Mouse (Mus musculus) MEL (cell line): Measurements from ENCODE around the gene Apc2.

Experiments
- CHD2 ChIP-seq: IDR thresholded peaks from 2 replicates; pipeline ENCODE4 v1.6.1; 2011; ENCODE audit warnings: low read length, improper control_type of control experiment
- CTCF ChIP-seq, 3 experiments: IDR thresholded peaks in 2 of 3; conservative IDR thresholded peaks in 1 of 3; 2 replicates each; pipeline ENCODE4 v1.5.1; 2011 to 2012; ENCODE audit warnings: low read length in 3 of 3, low read depth in 2 of 3, mild to moderate bottlenecking in 2 of 3, improper control_type of control experiment in 1 of 3, inconsistent platforms in 1 of 3, mixed read lengths in 1 of 3, moderate library complexity in 1 of 3; ENCODE audit not compliant: control insufficient read depth in 1 of 3, insufficient read depth in 1 of 3, poor library complexity in 1 of 3, severe bottlenecking in 1 of 3
- E2F4 ChIP-seq: IDR thresholded peaks from 2 replicates; pipeline ENCODE4 v1.6.1; 2011; ENCODE audit warnings: low read depth, low read length, improper control_type of control experiment, borderline replicate concordance
- EP300 ChIP-seq, 2 experiments: IDR thresholded peaks; 2 replicates each; pipeline ENCODE4 v1.6.1; 2011; ENCODE audit warnings: improper control_type of control experiment in 2 of 2, low read length in 2 of 2, low read depth in 1 of 2, mild to moderate bottlenecking in 1 of 2
- ETS1 ChIP-seq: IDR thresholded peaks from 2 replicates; pipeline ENCODE4 v1.6.1; 2012; ENCODE audit warnings: low read depth, mild to moderate bottlenecking, inconsistent platforms, low read length, improper control_type of control experiment, moderate library complexity
- GABPA ChIP-seq: IDR thresholded peaks from 2 replicates; pipeline ENCODE4 v1.6.1; 2012; ENCODE audit warnings: low read depth, mild to moderate bottlenecking, inconsistent platforms, low read length, improper control_type of control experiment, moderate library complexity
- MAFK ChIP-seq: IDR thresholded peaks from 2 replicates; pipeline ENCODE4 v1.6.1; 2011; ENCODE audit warnings: low read depth, mild to moderate bottlenecking, low read length, improper control_type of control experiment, borderline replicate concordance
- MAZ ChIP-seq: IDR thresholded peaks from 2 replicates; pipeline ENCODE4 v1.6.1; 2012; ENCODE audit warnings: low read depth, mild to moderate bottlenecking, inconsistent platforms, low read length, improper control_type of control experiment
- MEF2A ChIP-seq: IDR thresholded peaks from 2 replicates; pipeline ENCODE4 v1.6.1; 2014; ENCODE audit warnings: low read depth, mild to moderate bottlenecking, inconsistent platforms, low read length, improper control_type of control experiment; ENCODE audit not compliant: poor library complexity, insufficient replicate concordance, severe bottlenecking; ENCODE audit errors: extremely low read depth
- MYC ChIP-seq: IDR thresholded peaks from 2 replicates; pipeline ENCODE4 v1.6.1; 2011; ENCODE audit warnings: low read depth, mild to moderate bottlenecking, low read length, improper control_type of control experiment, moderate library complexity
- POLR2A ChIP-seq, 2 experiments: IDR thresholded peaks; 2 replicates each; pipeline ENCODE4 v1.6.1; 2011 to 2012; ENCODE audit warnings: low read length in 2 of 2, mild to moderate bottlenecking in 2 of 2, control low read depth in 1 of 2, improper control_type of control experiment in 1 of 2, low read depth in 1 of 2, moderate library complexity in 1 of 2; ENCODE audit not compliant: control insufficient read depth in 1 of 2, insufficient read depth in 1 of 2, poor library complexity in 1 of 2
- TCF12 ChIP-seq: IDR thresholded peaks from 2 replicates; pipeline ENCODE4 v1.6.1; 2014; ENCODE audit warnings: low read depth, mild to moderate bottlenecking, inconsistent platforms, low read length, improper control_type of control experiment, moderate library complexity
- ZC3H11A ChIP-seq: IDR thresholded peaks from 2 replicates; pipeline ENCODE4 v1.6.1; 2012; ENCODE audit warnings: low read depth, mild to moderate bottlenecking, inconsistent platforms, low read length, improper control_type of control experiment

DNA sequence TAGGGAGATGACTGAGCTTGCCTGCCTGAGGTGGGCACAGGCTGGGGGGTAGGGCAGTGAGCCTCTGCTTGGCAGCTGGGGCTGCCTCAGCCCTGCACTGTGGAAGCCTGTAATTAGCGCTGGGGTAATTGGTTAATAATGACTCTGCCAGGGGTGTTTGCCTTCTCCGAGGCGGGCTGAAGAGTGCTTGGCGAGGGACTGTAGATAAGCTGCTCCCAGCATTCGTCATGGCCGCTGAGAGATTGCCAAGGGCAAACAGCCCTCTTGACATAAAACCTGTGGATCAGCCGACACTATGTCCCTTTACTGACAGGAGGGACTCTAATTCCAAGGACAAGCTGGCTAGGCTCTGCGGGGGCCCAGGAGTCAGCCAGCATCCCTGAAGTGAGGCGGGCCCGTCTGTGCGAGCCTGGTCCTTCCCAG is 20.6 kb downstream of the Apc2 start:
- TF ChIP-seq MAZ (no peak), CTCF (IDR thresholded peaks at IDR 0.05 in 2 of 3, conservative IDR thresholded peaks at IDR 0.05 in 1 of 3; ENCODE audit: control insufficient read depth in 1 of 3, insufficient read depth in 1 of 3, low read depth in 2 of 3, low read length in 3 of 3, poor library complexity in 1 of 3, severe bottlenecking in 1 of 3) (no peak), POLR2A (IDR thresholded peaks at IDR 0.05; ENCODE audit: control insufficient read depth in 1 of 2, insufficient read depth in 1 of 2, low read depth in 1 of 2, low read length in 2 of 2, poor library complexity in 1 of 2) (peak; percentile 39 to 43; a peak in 1 of 4 replicates), CHD2 (no peak), GABPA (no peak), EP300 (IDR thresholded peaks at IDR 0.05; ENCODE audit: low read depth in 1 of 2, low read length in 2 of 2) (no peak), ZC3H11A (no peak), TCF12 (no peak), MAFK (no peak), MEF2A (no peak), E2F4 (no peak), MYC (no peak), ETS1 (no peak)
